Mouse (Mus musculus) brain, embryonic 14.5 days (tissue): ENCODE data around the gene Tinf2.

Experiments
- CTCF ChIP-seq: fragments of 200-500 bp; IDR thresholded peaks from 2 replicates; pipeline ENCODE4 v1.5.1; 2012; ENCODE audit warnings: inconsistent platforms, mild to moderate bottlenecking, moderate library complexity, borderline replicate concordance; ENCODE audit not compliant: insufficient read depth, insufficient read length; ENCODE audit errors: extremely low read depth
- POLR2A ChIP-seq: fragments of 200-500 bp; IDR thresholded peaks from 2 replicates; pipeline ENCODE4 v1.6.1; 2012; ENCODE audit warnings: mild to moderate bottlenecking, inconsistent platforms, borderline replicate concordance; ENCODE audit not compliant: poor library complexity, insufficient read depth, insufficient read length, severe bottlenecking; ENCODE audit errors: extremely low read depth

GRCm38 (mm10) chr14:55682118-55682493 is 486 bp upstream of the Tinf2 start:
- TF ChIP-seq CTCF (no peak), POLR2A (no peak)
